In genomic region chr3:35340935-35341800, GRCm38 (mm10) we compare ENCODE assay signal across 7 mouse cellular contexts.
DNase-seq lines count a peak whose midpoint lies in the region; ATAC-seq and TF ChIP-seq lines count a peak whose summit lies in the region.

No protein-coding gene starts in this region.

- TF ChIP-seq POLR2A in embryonic fibroblast, embryonic 13.5 days (IDR thresholded peaks at IDR 0.05; ENCODE audit: low read depth, low read length), result no peak

- 0 out of 4 replicates have a peak, but pooled peaks cover 0 to 2% of the 10 kb centered on the region in 2 experiments for H3K4me1 ChIP-seq in ES-E14 (ENCODE audit: control insufficient read depth in 2 of 2, insufficient read depth in 2 of 2, low read length in 2 of 2, poor library complexity in 1 of 2)
- H3K4me1 ChIP-seq in embryonic fibroblast, embryonic 13.5 days (ENCODE audit: control insufficient read depth, insufficient read depth, low read length), result no peaks in the 10 kb centered on the region
- H3K4me1 ChIP-seq in intestine, embryonic 14.5 days (replicated peaks; ENCODE audit: control insufficient read depth, insufficient read depth, low read length), result peaks cover 7% of the 10 kb centered on the region; the same call in 1 of the 2 replicates

- peak overlapping the region; percentile 35 to 74 for H3K4me3 ChIP-seq in ES-E14 (ENCODE audit: insufficient read depth in 1 of 2, low read depth in 1 of 2, low read length in 2 of 2, poor library complexity in 1 of 2, severe bottlenecking in 1 of 2)
- peak overlapping the region; percentile 13 for H3K4me3 ChIP-seq in embryonic fibroblast, embryonic 13.5 days (ENCODE audit: insufficient read depth, low read length)
- peak overlapping the region; percentile 33 for H3K4me3 ChIP-seq in intestine, embryonic 14.5 days (ENCODE audit: low read depth, low read length)

- no peaks in the 10 kb centered on the region for H3K36me3 ChIP-seq in ES-E14 (ENCODE audit: control insufficient read depth, insufficient read depth, low read length, poor library complexity, severe bottlenecking)
- H3K36me3 ChIP-seq in intestine, embryonic 14.5 days (ENCODE audit: control insufficient read depth, insufficient read depth, low read length), result no peaks in the 10 kb centered on the region

- H3K9ac ChIP-seq in ES-E14 (ENCODE audit: insufficient read depth, low read depth, low read length, poor library complexity, severe bottlenecking), result peak overlapping the region; percentile 14; the same call in 1 of the 2 replicates
- peak overlapping the region; percentile 14; the same call in 1 of the 2 replicates for H3K9ac ChIP-seq in intestine, embryonic 14.5 days (ENCODE audit: low read length)

- DNase-seq in ES-E14 (ENCODE audit: low read depth, low spot score), result no peak
- DNase-seq in ZHBTc4 (ENCODE audit: low read depth, low spot score), result peak; percentile 43
- peak; percentile 84 for DNase-seq in intestine, embryonic 14.5 days (ENCODE audit: low spot score)
- peak; percentile 9 for DNase-seq in liver
- peak; percentile 64 for DNase-seq in right cerebral cortex, adult 18-20 months
- DNase-seq in thymus, postnatal 25 days, result no peak

- peak; percentile 82 for ATAC-seq in intestine, embryonic 14.5 days (replicated peaks; ENCODE audit: low FRiP score, low TSS enrichment, low read depth)

- no peak for TF ChIP-seq CTCF in embryonic fibroblast, embryonic 13.5 days (IDR thresholded peaks at IDR 0.05; ENCODE audit: borderline replicate concordance, insufficient read depth, low read length)

- in situ Hi-C loops in ES-E14 (cut with MboI; ENCODE audit: low sequenced_read_pairs in 2 of 2, unreplicated experiment in 2 of 2), result no loop called here

- 0 out of 2 replicates have a peak, but pooled peaks cover 3% of the 10 kb centered on the region for H3K27me3 ChIP-seq in intestine, embryonic 14.5 days (replicated peaks; ENCODE audit: control insufficient read depth, insufficient read depth, low read length)

- H3K9me3 ChIP-seq in ES-E14 (ENCODE audit: control insufficient read depth, insufficient read depth, low read depth, low read length), result no peaks in the 10 kb centered on the region
- no peaks in the 10 kb centered on the region for H3K9me3 ChIP-seq in intestine, embryonic 14.5 days (ENCODE audit: control insufficient read depth, low read length)

- no peak overlapping the region for H3K27ac ChIP-seq in ES-E14 (ENCODE audit: insufficient read depth, low read depth, low read length, poor library complexity, severe bottlenecking)
- H3K27ac ChIP-seq in embryonic fibroblast, embryonic 13.5 days (ENCODE audit: insufficient read depth, low read length), result no peak overlapping the region
- H3K27ac ChIP-seq in intestine, embryonic 14.5 days (ENCODE audit: low read depth), result no peak overlapping the region

- WGBS in intestine, embryonic 14.5 days, result 5% methylated on average over 22 of the region's 22 CpGs

- peak overlapping the region; percentile 69 for H3K4me2 ChIP-seq in intestine, embryonic 14.5 days (ENCODE audit: low read length)

TF ChIP-seq in ES-E14, 5 proteins besides CTCF, POLR2A, EP300 and RAD21:
- no peak for TF ChIP-seq HCFC1 (IDR thresholded peaks at IDR 0.05; ENCODE audit: borderline replicate concordance, insufficient read depth, low read length)
- no peak for TF ChIP-seq CHD2 (IDR thresholded peaks at IDR 0.05; ENCODE audit: low read depth, low read length)
- no peak for TF ChIP-seq MAFK (IDR thresholded peaks at IDR 0.05; ENCODE audit: insufficient read depth, low read depth, low read length)
- no peak for TF ChIP-seq ZNF384 (IDR thresholded peaks at IDR 0.05; ENCODE audit: low read depth, low read length)
- no peak for TF ChIP-seq ZC3H11A (IDR thresholded peaks at IDR 0.05; ENCODE audit: borderline replicate concordance, low read depth, low read length)

Comparison
In these comparisons a context has a peak if more than half of its experiments do, and no peak if none do; other contexts are left out.
1. DNase-seq: peak in ZHBTc4 (single experiment), intestine, embryonic 14.5 days (single experiment), liver (single experiment) and right cerebral cortex, adult 18-20 months (single experiment); none in ES-E14 (single experiment) and thymus, postnatal 25 days (single experiment).
2. Peak in every context shown above with its lines, with median percentiles within 50 percentile points of each other: H3K4me3 ChIP-seq.